Mouse (Mus musculus): ENCODE measurements around the gene Pcyt2. TPM values are rescaled to one million over a fixed set of nuclear protein-coding genes. Genes with fewer than 3 reads are reported as not detected.
A peak's percentile ranks its signal among the peaks of the same experiment; 100 is the strongest.

Pcyt2 gene
- polyA plus RNA-seq, 1 experiment from 2014 or later: 108 TPM

GRCm38 (mm10) chr11:120628601-120629340, 11.0 kb upstream of the Pcyt2 start:
- no peak for TF ChIP-seq CTCF (IDR thresholded peaks at IDR 0.05)
- ATAC-seq (no peak), DNase-seq (ENCODE audit: low read depth, low spot score) (no peak)
- POLR2A ChIA-PET: interaction anchor here (0.6 to 0.9 kb wide), 2 partner anchors 48 to 155 kb away, joined by 3 to 4 read pairs; no protein-coding TSS in a partner anchor
- no peaks in the 10 kb centered on the region for H3K27me3 ChIP-seq
- CTCF ChIA-PET: interaction anchor here (2.6 kb wide), 1 partner anchor 148 kb away, joined by 6 read pairs; no protein-coding TSS in a partner anchor
- in situ Hi-C loops (cut with MboI; ENCODE audit: low pct_unique_long_range_greater_than_20kb): loop anchor here (5.0 kb wide), 1 partner anchor 84 kb away; the partner anchor contains the start of genes Cenpx and Lrrc45

- in situ Hi-C loops (cut with MboI; ENCODE audit: low pct_unique_long_range_greater_than_20kb): loop anchor here (5.0 kb wide), 1 partner anchor 85 kb away; the partner anchor contains the start of genes Cenpx and Lrrc45
- H3K27me3 ChIP-seq: no peaks in the 10 kb centered on the region
- no peak for TF ChIP-seq CTCF (IDR thresholded peaks at IDR 0.05)
- CTCF ChIA-PET: no interaction called here
- DNase-seq (ENCODE audit: low read depth, low spot score): no peak
- POLR2A ChIA-PET: interaction anchor here (0.6 kb wide), 1 partner anchor 106 kb away, joined by 6 read pairs; no protein-coding TSS in a partner anchor
- no peak for ATAC-seq
Measured at GRCm38 (mm10) chr11:120627468-120628300, 9.9 kb upstream of the Pcyt2 start.

- ATAC-seq (no peak), DNase-seq (ENCODE audit: low read depth, low spot score) (no peak)
- ChIA-PET CTCF (interaction anchor here (1.1 kb wide), 1 partner anchor 173 kb away, joined by 3 read pairs; no protein-coding TSS in a partner anchor), POLR2A (interaction anchor here (0.6 to 0.8 kb wide), 2 partner anchors 13 to 105 kb away, joined by 4 to 6 read pairs; no protein-coding TSS in a partner anchor)
- in situ Hi-C loops (cut with MboI; ENCODE audit: low pct_unique_long_range_greater_than_20kb): loop anchor here (5.0 kb wide), 1 partner anchor 85 kb away; the partner anchor contains the start of genes Cenpx and Lrrc45
- TF ChIP-seq CTCF (IDR thresholded peaks at IDR 0.05): no peak
- H3K27me3 ChIP-seq: no peaks in the 10 kb centered on the region
Measured at GRCm38 (mm10) chr11:120626785-120627467, 9.2 kb upstream of the Pcyt2 start.

GRCm38 (mm10) chr11:120625152-120625775, 7.5 kb upstream of the Pcyt2 start, which contains the start of gene Sirt7:
TSS of gene Sirt7 (minus strand) at chr11:120625240.
- POLR2A ChIA-PET: no interaction called here
- in situ Hi-C loops (cut with MboI; ENCODE audit: low pct_unique_long_range_greater_than_20kb): loop anchor here (5.0 kb wide), 1 partner anchor 87 kb away; the partner anchor contains the start of genes Cenpx and Lrrc45
- no peak for TF ChIP-seq CTCF (IDR thresholded peaks at IDR 0.05)
- no peaks in the 10 kb centered on the region for H3K27me3 ChIP-seq
- DNase-seq (ENCODE audit: low read depth, low spot score) (no peak), ATAC-seq (no peak)
- CTCF ChIA-PET: interaction anchor here (1.0 to 1.4 kb wide), 2 partner anchors 34 to 100 kb away, joined by 3 read pairs; no protein-coding TSS in a partner anchor

- peak; percentile 47 for ATAC-seq
- CTCF ChIA-PET: interaction anchor here (1.0 to 1.8 kb wide), 3 partner anchors 19 to 101 kb away, joined by 3 to 10 read pairs (median 3); partner anchors contain the start of gene Pycr1
- H3K27me3 ChIP-seq: no peaks in the 10 kb centered on the region
- no peak for DNase-seq (ENCODE audit: low read depth, low spot score)
- TF ChIP-seq CTCF (IDR thresholded peaks at IDR 0.05): no peak
- POLR2A ChIA-PET: interaction anchor here (0.8 to 1.6 kb wide), 2 partner anchors 9 to 135 kb away, joined by 3 to 5 read pairs; partner anchors contain the start of gene Mafg
- in situ Hi-C loops (cut with MboI; ENCODE audit: low pct_unique_long_range_greater_than_20kb): loop anchor here (5.0 kb wide), 1 partner anchor 88 kb away; the partner anchor contains the start of genes Cenpx and Lrrc45
Measured at GRCm38 (mm10) chr11:120624680-120625111, 7.0 kb upstream of the Pcyt2 start.

- TF ChIP-seq CTCF (IDR thresholded peaks at IDR 0.05): no peak
- no peak for DNase-seq (ENCODE audit: low read depth, low spot score)
- ChIA-PET CTCF (interaction anchor here (0.6 to 1.8 kb wide), 6 partner anchors 9 to 152 kb away, joined by 3 to 10 read pairs (median 3); partner anchors contain the start of genes Cenpx, Lrrc45, Mafg and Pycr1), POLR2A (interaction anchor here (0.7 to 1.6 kb wide), 4 partner anchors 9 to 134 kb away, joined by 3 to 5 read pairs (median 4); partner anchors contain the start of gene Mafg)
- peak; percentile 74 for ATAC-seq
- in situ Hi-C loops (cut with MboI; ENCODE audit: low pct_unique_long_range_greater_than_20kb): no loop called here
- no peaks in the 10 kb centered on the region for H3K27me3 ChIP-seq
Measured at GRCm38 (mm10) chr11:120623961-120624679, 6.4 kb upstream of the Pcyt2 start.

GRCm38 (mm10) chr11:120622805-120623204, 5.1 kb upstream of the Pcyt2 start:
- in situ Hi-C loops (cut with MboI; ENCODE audit: low pct_unique_long_range_greater_than_20kb): no loop called here

GRCm38 (mm10) chr11:120620195-120620594, 2.5 kb upstream of the Pcyt2 start:
- in situ Hi-C loops (cut with MboI; ENCODE audit: low pct_unique_long_range_greater_than_20kb): no loop called here
- TF ChIP-seq CTCF (IDR thresholded peaks at IDR 0.05): no peak
- ChIA-PET CTCF (no interaction called here), POLR2A (no interaction called here)
- DNase-seq (ENCODE audit: low read depth, low spot score) (no peak), ATAC-seq (no peak)
- H3K27me3 ChIP-seq: no peaks in the 10 kb centered on the region

More at GRCm38 (mm10) chr11:120622805-120623204, 5.1 kb upstream of the Pcyt2 start:
- POLR2A ChIA-PET: interaction anchor here (0.9 to 1.5 kb wide), 2 partner anchors 38 to 163 kb away, joined by 3 to 4 read pairs; no protein-coding TSS in a partner anchor
- H3K27me3 ChIP-seq: no peaks in the 10 kb centered on the region
- no peak for DNase-seq (ENCODE audit: low read depth, low spot score)
- no peak for ATAC-seq
- TF ChIP-seq CTCF (IDR thresholded peaks at IDR 0.05): no peak
- CTCF ChIA-PET: interaction anchor here (1.3 to 1.4 kb wide), 2 partner anchors 40 to 154 kb away, joined by 3 to 4 read pairs; no protein-coding TSS in a partner anchor
